Mouse (Mus musculus) myocyte (in vitro differentiated cells): Measurements from ENCODE around the gene Arxes2. TPM values are rescaled to one million over a fixed set of nuclear protein-coding genes. Genes with fewer than 3 reads are reported as not detected.

Experiments
- H3K27me3 ChIP-seq: one replicate; pipeline ENCODE4 v1.6.1; 2011; ENCODE audit not compliant: control insufficient read depth, insufficient read depth, insufficient read length
- H3K36me3 ChIP-seq: one replicate; pipeline ENCODE4 v1.6.1; 2011; ENCODE audit not compliant: control insufficient read depth, insufficient read depth
- H3K4me2 ChIP-seq: one replicate; pipeline ENCODE4 v1.6.1; 2011; ENCODE audit warnings: low read depth, control low read depth
- H3K4me3 ChIP-seq: one replicate; pipeline ENCODE4 v1.5.1; 2011; ENCODE audit warnings: mild to moderate bottlenecking, control low read depth, moderate library complexity
- H3K79me2 ChIP-seq: one replicate; pipeline ENCODE4 v1.6.1; 2011; ENCODE audit not compliant: control insufficient read depth, insufficient read depth
- H3ac ChIP-seq: one replicate; pipeline ENCODE4 v1.6.1; 2011; ENCODE audit not compliant: control insufficient read depth, insufficient read length
- CEBPB ChIP-seq: IDR thresholded peaks from 2 replicates; pipeline ENCODE4 v1.6.1; 2011; ENCODE audit warnings: mild to moderate bottlenecking, moderate library complexity; ENCODE audit not compliant: poor library complexity, insufficient read depth, severe bottlenecking
- E2F4 ChIP-seq: IDR thresholded peaks from one replicate; pipeline ENCODE4 v1.6.1; 2011; ENCODE audit warnings: mild to moderate bottlenecking, control low read depth, moderate library complexity; ENCODE audit not compliant: insufficient read depth
- MAX ChIP-seq: IDR thresholded peaks from one replicate; pipeline ENCODE4 v1.6.1; 2011; ENCODE audit warnings: low read depth, mild to moderate bottlenecking, control low read depth
- MYOD1 ChIP-seq, 3 experiments: IDR thresholded peaks; one replicate each; pipeline ENCODE4 v1.6.1; 2011; ENCODE audit warnings: control low read depth in 2 of 3, low read depth in 2 of 3, mild to moderate bottlenecking in 2 of 3, moderate library complexity in 1 of 3; ENCODE audit not compliant: insufficient read length in 2 of 3, control insufficient read depth in 1 of 3
- MYOG ChIP-seq, 3 experiments: IDR thresholded peaks; one replicate each; pipeline ENCODE4 v1.6.1; 2011; ENCODE audit warnings: control low read depth in 2 of 3, low read depth in 2 of 3, mild to moderate bottlenecking in 2 of 3; ENCODE audit not compliant: insufficient read length in 2 of 3, control insufficient read depth in 1 of 3, insufficient read depth in 1 of 3
- POLR2A ChIP-seq: IDR thresholded peaks from one replicate; pipeline ENCODE4 v1.6.1; 2011; ENCODE audit warnings: low read depth, mild to moderate bottlenecking, control low read depth, moderate library complexity; ENCODE audit not compliant: insufficient read length
- POLR2AphosphoS2 ChIP-seq: IDR thresholded peaks from one replicate; pipeline ENCODE4 v1.6.1; 2011; ENCODE audit warnings: low read depth, control low read depth; ENCODE audit not compliant: insufficient read length
- REST ChIP-seq: IDR thresholded peaks from one replicate; pipeline ENCODE4 v1.6.1; 2011; ENCODE audit warnings: mild to moderate bottlenecking, control low read depth, moderate library complexity; ENCODE audit not compliant: insufficient read depth, insufficient read length
- SRF ChIP-seq: IDR thresholded peaks from one replicate; pipeline ENCODE4 v1.6.1; 2011; ENCODE audit warnings: low read depth; ENCODE audit not compliant: control insufficient read depth, insufficient read length
- TCF12 ChIP-seq: IDR thresholded peaks from one replicate; pipeline ENCODE4 v1.6.1; 2011; ENCODE audit warnings: mild to moderate bottlenecking, control low read depth; ENCODE audit not compliant: poor library complexity, insufficient read depth, severe bottlenecking
- TCF3 ChIP-seq: IDR thresholded peaks from one replicate; pipeline ENCODE4 v1.6.1; 2011; ENCODE audit warnings: low read depth, control low read depth; ENCODE audit not compliant: insufficient read length
- USF1 ChIP-seq: IDR thresholded peaks from one replicate; pipeline ENCODE4 v1.6.1; 2011; ENCODE audit warnings: low read depth, mild to moderate bottlenecking, control low read depth, moderate library complexity
- polyA plus RNA-seq: library from polyadenylated mRNA; unstranded; fragments of >200 nt; fragmentation: generic; extraction: Trizol; gene quantifications from one replicate; pipeline ENCODE4 v1.2.1, GENCODE M21; 2012; ENCODE audit warnings: missing spikeins

Arxes2 gene
- polyA plus RNA-seq, 1 experiment: 0.29 TPM

DNA sequence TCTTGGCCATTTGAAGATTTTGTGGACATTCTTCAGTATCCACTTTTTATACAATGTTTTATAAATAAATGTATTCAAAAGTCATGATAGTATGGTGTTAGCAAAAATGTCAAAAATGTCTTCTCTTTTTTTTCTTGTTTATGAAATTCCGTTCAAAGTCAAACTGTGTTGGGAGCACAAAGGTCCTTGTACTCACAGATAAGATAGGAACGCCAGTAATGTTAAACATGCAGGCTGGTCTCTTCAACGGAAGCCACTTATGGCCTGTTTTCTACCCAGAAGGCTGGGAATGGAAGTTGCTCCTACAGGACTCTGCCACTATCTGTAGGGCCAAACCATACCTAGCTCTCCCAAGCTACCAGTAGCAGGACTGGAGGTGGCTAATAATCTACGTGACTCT lies 34.1 kb upstream of the Arxes2 start:
- TF ChIP-seq USF1: no peak
- no peak for TF ChIP-seq MAX
- TF ChIP-seq E2F4: no peak
- no peak for TF ChIP-seq TCF12
- TF ChIP-seq MYOG (IDR thresholded peaks at IDR 0.05; ENCODE audit: control insufficient read depth in 1 of 3, insufficient read depth in 1 of 3, insufficient read length in 2 of 3, low read depth in 2 of 3): no peak
- TF ChIP-seq POLR2A: no peak
- no peak for TF ChIP-seq SRF
- TF ChIP-seq REST: no peak
- no peak for TF ChIP-seq CEBPB
- no peaks in the 10 kb centered on the region for H3K27me3 ChIP-seq

DNA sequence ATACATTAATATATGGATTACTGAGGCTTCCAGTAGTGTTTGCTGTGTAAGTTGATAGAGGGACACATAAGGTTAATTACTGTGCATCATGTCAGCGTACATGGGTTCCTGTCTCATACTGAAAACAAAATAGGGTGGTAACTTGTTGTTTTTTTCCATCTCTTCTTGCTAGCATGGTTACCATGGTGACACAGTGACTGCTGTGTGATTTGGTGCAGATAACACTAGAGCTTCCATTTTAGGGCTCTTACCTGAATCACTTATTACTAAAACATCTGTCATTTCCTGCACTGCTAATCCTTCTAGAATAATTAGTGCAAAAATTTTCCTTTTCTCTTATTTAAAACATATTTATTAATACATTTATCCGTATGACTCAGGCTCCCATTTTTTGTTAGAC lies 31.3 kb upstream of the Arxes2 start:
- no peak overlapping the region for H3ac ChIP-seq
- H3K36me3 ChIP-seq: no peaks in the 10 kb centered on the region
- no peak overlapping the region for H3K4me2 ChIP-seq
- no peak for TF ChIP-seq REST
- TF ChIP-seq POLR2AphosphoS2: no peak
- TF ChIP-seq POLR2A: no peak
- no peak for TF ChIP-seq SRF
- no peak for TF ChIP-seq E2F4
- no peak for TF ChIP-seq MYOG (IDR thresholded peaks at IDR 0.05; ENCODE audit: control insufficient read depth in 1 of 3, insufficient read depth in 1 of 3, insufficient read length in 2 of 3, low read depth in 2 of 3)
- TF ChIP-seq USF1: no peak
- no peak for TF ChIP-seq TCF12
- TF ChIP-seq MYOD1 (IDR thresholded peaks at IDR 0.05; ENCODE audit: control insufficient read depth in 1 of 3, insufficient read length in 2 of 3, low read depth in 2 of 3): no peak
- no peak for TF ChIP-seq CEBPB
- TF ChIP-seq TCF3: no peak
- TF ChIP-seq MAX: no peak
- no peaks in the 10 kb centered on the region for H3K27me3 ChIP-seq
- no peak overlapping the region for H3K4me3 ChIP-seq
- no peaks in the 10 kb centered on the region for H3K79me2 ChIP-seq

More for the DNA sequence above, 34.1 kb upstream of the Arxes2 start:
- Histone ChIP-seq H3K79me2 (no peaks in the 10 kb centered on the region), H3K4me2 (no peak overlapping the region), H3K36me3 (no peaks in the 10 kb centered on the region), H3K4me3 (no peak overlapping the region), H3ac (no peak overlapping the region)

DNA sequence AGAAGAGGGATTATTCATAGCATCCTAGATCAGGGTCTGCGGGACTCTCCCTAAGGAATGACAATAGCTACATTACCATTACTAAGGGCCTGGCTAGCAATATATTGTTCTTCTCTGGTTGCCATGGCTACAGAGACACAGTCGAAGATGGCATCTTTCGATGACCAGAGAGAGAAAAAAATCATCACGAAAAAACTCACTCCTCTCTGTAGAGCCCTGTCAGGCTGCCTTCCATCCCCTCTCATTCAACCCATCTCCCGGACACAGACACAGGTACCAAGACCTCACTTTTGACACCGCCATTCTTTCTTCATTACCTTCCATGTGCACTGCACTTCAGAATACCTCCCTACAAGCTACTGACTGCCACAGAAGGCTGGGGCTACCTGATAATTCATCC lies 30.5 kb upstream of the Arxes2 start:
- Histone ChIP-seq H3K4me2 (no peak overlapping the region), H3ac (no peak overlapping the region), H3K36me3 (no peaks in the 10 kb centered on the region), H3K79me2 (no peaks in the 10 kb centered on the region), H3K4me3 (no peak overlapping the region), H3K27me3 (no peaks in the 10 kb centered on the region)
- TF ChIP-seq USF1: no peak
- TF ChIP-seq MYOD1 (IDR thresholded peaks at IDR 0.05; ENCODE audit: control insufficient read depth in 1 of 3, insufficient read length in 2 of 3, low read depth in 2 of 3): no peak
- no peak for TF ChIP-seq CEBPB
- TF ChIP-seq MAX: no peak
- no peak for TF ChIP-seq SRF
- TF ChIP-seq POLR2A: no peak
- no peak for TF ChIP-seq TCF3
- no peak for TF ChIP-seq POLR2AphosphoS2
- TF ChIP-seq MYOG (IDR thresholded peaks at IDR 0.05; ENCODE audit: control insufficient read depth in 1 of 3, insufficient read depth in 1 of 3, insufficient read length in 2 of 3, low read depth in 2 of 3): no peak
- no peak for TF ChIP-seq E2F4
- TF ChIP-seq REST: no peak
- TF ChIP-seq TCF12: no peak

- H3K79me2 ChIP-seq: no peaks in the 10 kb centered on the region
- H3ac ChIP-seq: no peak overlapping the region
- no peaks in the 10 kb centered on the region for H3K36me3 ChIP-seq
- H3K4me2 ChIP-seq: no peak overlapping the region
- H3K27me3 ChIP-seq: no peaks in the 10 kb centered on the region
- H3K4me3 ChIP-seq: no peak overlapping the region
- TF ChIP-seq POLR2AphosphoS2: no peak
- no peak for TF ChIP-seq CEBPB
- TF ChIP-seq MAX: no peak
- TF ChIP-seq POLR2A: no peak
- no peak for TF ChIP-seq TCF12
- no peak for TF ChIP-seq MYOG (IDR thresholded peaks at IDR 0.05; ENCODE audit: control insufficient read depth in 1 of 3, insufficient read depth in 1 of 3, insufficient read length in 2 of 3, low read depth in 2 of 3)
- no peak for TF ChIP-seq E2F4
- TF ChIP-seq USF1: no peak
- TF ChIP-seq MYOD1 (IDR thresholded peaks at IDR 0.05; ENCODE audit: control insufficient read depth in 1 of 3, insufficient read length in 2 of 3, low read depth in 2 of 3): no peak
- TF ChIP-seq TCF3: no peak
- no peak for TF ChIP-seq SRF
- no peak for TF ChIP-seq REST
Observed at GRCm38 (mm10) chrX:135963629-135964028, 30.0 kb upstream of the Arxes2 start.
